Mouse (Mus musculus) ovary, postnatal 10 days (tissue): ENCODE data around the gene Dpm2.
A peak's percentile ranks its signal among the peaks of the same experiment; 100 is the strongest.

Experiments used
- DNase-seq: peaks from one replicate; pipeline ENCODE4 v3.0.0; 2022; ENCODE audit warnings: low spot score

Gene Dpm2

GRCm38 (mm10) chr2:32585149-32585714 lies 14.6 kb downstream of the Dpm2 start:
- DNase-seq = no peak

GRCm38 (mm10) chr2:32586871-32587351 lies 16.3 kb downstream of the Dpm2 start, which contains the start of gene St6galnac4:
St6galnac4 (plus strand) TSS chr2:32587095.
- peak; percentile 73 for DNase-seq

GRCm38 (mm10) chr2:32587731-32588321 lies 17.2 kb downstream of the Dpm2 start:
- DNase-seq = no peak

GRCm38 (mm10) chr2:32589213-32589795 lies 18.6 kb downstream of the Dpm2 start:
- no peak for DNase-seq

- no peak for DNase-seq
These were observed 19.6 kb downstream of the Dpm2 start for GRCm38 (mm10) chr2:32590224-32590623.

GRCm38 (mm10) chr2:32591249-32591648 lies 20.6 kb downstream of the Dpm2 start:
- DNase-seq = no peak

- DNase-seq = no peak
These were observed 26.1 kb downstream of the Dpm2 start for GRCm38 (mm10) chr2:32596725-32597124.

GRCm38 (mm10) chr2:32597248-32597647 lies 26.6 kb downstream of the Dpm2 start:
- DNase-seq = no peak

- no peak for DNase-seq
These were observed 27.0 kb downstream of the Dpm2 start for GRCm38 (mm10) chr2:32597699-32598098.

- no peak for DNase-seq
These were observed 27.8 kb downstream of the Dpm2 start for GRCm38 (mm10) chr2:32598506-32598905.

- DNase-seq = no peak
These were observed 28.8 kb downstream of the Dpm2 start, which contains the start of gene St6galnac6 for GRCm38 (mm10) chr2:32599409-32599808. St6galnac6 (plus strand) TSS chr2:32599709.

GRCm38 (mm10) chr2:32601417-32602065 lies 30.9 kb downstream of the Dpm2 start:
- DNase-seq = no peak

- peak; percentile 92 for DNase-seq
These were observed 32.0 kb downstream of the Dpm2 start for GRCm38 (mm10) chr2:32602600-32603054.

- DNase-seq = no peak
These were observed 34.0 kb downstream of the Dpm2 start for GRCm38 (mm10) chr2:32604631-32605030.

- DNase-seq = no peak
These were observed 35.8 kb downstream of the Dpm2 start for GRCm38 (mm10) chr2:32606161-32607142.

- no peak for DNase-seq
These were observed 36.7 kb downstream of the Dpm2 start for GRCm38 (mm10) chr2:32607262-32607947.

GRCm38 (mm10) chr2:32608141-32608777 lies 37.6 kb downstream of the Dpm2 start:
- DNase-seq = no peak

GRCm38 (mm10) chr2:32608778-32609435 lies 38.2 kb downstream of the Dpm2 start:
- DNase-seq = no peak

GRCm38 (mm10) chr2:32610610-32611229 lies 40.1 kb downstream of the Dpm2 start:
- no peak for DNase-seq
